Mouse (Mus musculus): Measurements from ENCODE around the gene Pabpn1.

GRCm38 (mm10) chr14:54866936-54867335 is 25.4 kb upstream of the Pabpn1 start:
- TF ChIP-seq CTCF (IDR thresholded peaks at IDR 0.05; ENCODE audit: low read depth, low read length) (peak; percentile 95), POLR2A (IDR thresholded peaks at IDR 0.05; ENCODE audit: insufficient read depth, low read length) (no peak)

All from ES-Bruce4 (cell line).